Mouse (Mus musculus): ENCODE measurements around the gene 4930524B15Rik. TPM values are rescaled to one million over a fixed set of nuclear protein-coding genes. Genes with fewer than 3 reads are reported as not detected.
"Not testable (repeated sequence)": the region's sequence is repeated elsewhere in the genome, so short reads cannot be mapped to it uniquely, and the experiment has no call there.

The 4930524B15Rik gene
- polyA plus RNA-seq, 1 experiment, result not detected

- H3K36me3 ChIP-seq (ENCODE audit: control insufficient read depth, insufficient read depth, low read length), result no peaks in the 10 kb centered on the region
- H3K27ac ChIP-seq (ENCODE audit: insufficient read depth, low read depth, low read length), result no peak overlapping the region
- no peaks in the 10 kb centered on the region for H3K4me1 ChIP-seq (ENCODE audit: control insufficient read depth, insufficient read depth, low read length)
- H3K4me3 ChIP-seq (ENCODE audit: insufficient read depth, low read depth, low read length), result no peak overlapping the region
- H3K27me3 ChIP-seq (replicated peaks; ENCODE audit: control insufficient read depth, insufficient read depth, low read length), result no peaks in the 10 kb centered on the region
- DNase-seq, result no peak
- TF ChIP-seq POLR2A (IDR thresholded peaks at IDR 0.05; ENCODE audit: low read depth, low read length) (no peak), CTCF (conservative IDR thresholded peaks at IDR 0.05; ENCODE audit: insufficient read depth, insufficient read length, low read depth, low read length) (no peak)
- 66% methylated on average over 2 of the region's 2 CpGs for WGBS
These were observed 19.4 kb downstream of the 4930524B15Rik start for GRCm38 (mm10) chr11:31984786-31985185.

GRCm38 (mm10) chr11:31992535-31992934 lies 27.1 kb downstream of the 4930524B15Rik start:
- Histone ChIP-seq H3K36me3 (ENCODE audit: control insufficient read depth, insufficient read depth, low read length) (no peaks in the 10 kb centered on the region), H3K27me3 (replicated peaks; ENCODE audit: control insufficient read depth, insufficient read depth, low read length) (no peaks in the 10 kb centered on the region), H3K4me3 (ENCODE audit: insufficient read depth, low read depth, low read length) (no peak overlapping the region), H3K27ac (ENCODE audit: insufficient read depth, low read depth, low read length) (no peak overlapping the region), H3K4me1 (ENCODE audit: control insufficient read depth, insufficient read depth, low read length) (no peaks in the 10 kb centered on the region)
- 85% methylated on average over 3 of the region's 3 CpGs for WGBS
- TF ChIP-seq CTCF (conservative IDR thresholded peaks at IDR 0.05; ENCODE audit: insufficient read depth, insufficient read length, low read depth, low read length) (no peak), POLR2A (IDR thresholded peaks at IDR 0.05; ENCODE audit: low read depth, low read length) (no peak)
- no peak for DNase-seq

GRCm38 (mm10) chr11:31999716-32000115 lies 34.3 kb downstream of the 4930524B15Rik start:
- H3K27ac ChIP-seq (ENCODE audit: insufficient read depth, low read depth, low read length), result no peak overlapping the region
- H3K36me3 ChIP-seq (ENCODE audit: control insufficient read depth, insufficient read depth, low read length), result no peaks in the 10 kb centered on the region
- no peak for DNase-seq
- no peak overlapping the region for H3K4me3 ChIP-seq (ENCODE audit: insufficient read depth, low read depth, low read length)
- no peak for TF ChIP-seq POLR2A (IDR thresholded peaks at IDR 0.05; ENCODE audit: low read depth, low read length)
- TF ChIP-seq CTCF (conservative IDR thresholded peaks at IDR 0.05; ENCODE audit: insufficient read depth, insufficient read length, low read depth, low read length), result no peak
- H3K27me3 ChIP-seq (replicated peaks; ENCODE audit: control insufficient read depth, insufficient read depth, low read length), result no peaks in the 10 kb centered on the region
- 52% methylated on average over 2 of the region's 2 CpGs for WGBS
- H3K4me1 ChIP-seq (ENCODE audit: control insufficient read depth, insufficient read depth, low read length), result peaks cover 4% of the 10 kb centered on the region; the same call in 1 of the 2 replicates

- no peaks in the 10 kb centered on the region for H3K36me3 ChIP-seq (ENCODE audit: control insufficient read depth, insufficient read depth, low read length)
- H3K27ac ChIP-seq (ENCODE audit: insufficient read depth, low read depth, low read length), result no peak within 1 kb of the TSS
- peak within 1 kb of the TSS; percentile 9; the same call in 1 of the 2 replicates for H3K4me3 ChIP-seq (ENCODE audit: insufficient read depth, low read depth, low read length)
- TF ChIP-seq POLR2A (IDR thresholded peaks at IDR 0.05; ENCODE audit: low read depth, low read length) (no peak), CTCF (conservative IDR thresholded peaks at IDR 0.05; ENCODE audit: insufficient read depth, insufficient read length, low read depth, low read length) (peak; percentile 70)
- under 1% methylated on average over 16 of the region's 16 CpGs for WGBS
- H3K27me3 ChIP-seq (replicated peaks; ENCODE audit: control insufficient read depth, insufficient read depth, low read length), result no peaks in the 10 kb centered on the region
- peak; percentile 81 for DNase-seq
- H3K4me1 ChIP-seq (ENCODE audit: control insufficient read depth, insufficient read depth, low read length), result peaks cover 4% of the 10 kb centered on the region; the same call in 1 of the 2 replicates
These were observed 34.9 kb downstream of the 4930524B15Rik start, which contains the start of gene Nsg2 for GRCm38 (mm10) chr11:32000281-32000680. Gene Nsg2, plus strand, starts transcription at chr11:32000463.

- Histone ChIP-seq H3K27ac (ENCODE audit: insufficient read depth, low read depth, low read length) (no peak overlapping the region), H3K27me3 (replicated peaks; ENCODE audit: control insufficient read depth, insufficient read depth, low read length) (no peaks in the 10 kb centered on the region), H3K4me3 (ENCODE audit: insufficient read depth, low read depth, low read length) (no peak overlapping the region), H3K4me1 (ENCODE audit: control insufficient read depth, insufficient read depth, low read length) (peaks cover 4% of the 10 kb centered on the region; the same call in 1 of the 2 replicates), H3K36me3 (ENCODE audit: control insufficient read depth, insufficient read depth, low read length) (no peaks in the 10 kb centered on the region)
- DNase-seq, result peak; percentile 19
- WGBS, result 23% methylated on average over 11 of the region's 11 CpGs
- TF ChIP-seq POLR2A (IDR thresholded peaks at IDR 0.05; ENCODE audit: low read depth, low read length), result no peak
- TF ChIP-seq CTCF (conservative IDR thresholded peaks at IDR 0.05; ENCODE audit: insufficient read depth, insufficient read length, low read depth, low read length), result no peak
These were observed 36.0 kb downstream of the 4930524B15Rik start for GRCm38 (mm10) chr11:32001181-32001910.

DNA sequence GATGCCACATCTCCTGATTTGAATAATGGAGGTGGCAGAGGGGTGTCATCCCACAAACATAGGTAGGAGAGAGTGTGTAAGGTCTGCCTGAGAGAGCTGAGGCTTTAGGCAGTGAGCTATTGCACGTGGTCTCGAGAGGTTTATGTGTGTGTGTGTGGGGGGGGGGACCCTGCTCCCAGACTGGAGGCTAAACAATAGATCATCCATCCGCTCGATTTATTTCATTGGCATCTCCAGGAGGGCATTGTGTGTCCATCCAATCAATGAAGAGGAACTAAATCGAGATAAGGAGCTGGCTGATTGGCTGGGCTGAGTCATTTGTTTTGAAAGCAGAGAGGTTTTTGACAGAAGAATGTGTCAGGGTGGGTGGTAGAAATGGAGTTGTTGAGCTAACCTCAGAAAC lies 37.3 kb downstream of the 4930524B15Rik start:
- Histone ChIP-seq H3K4me3 (ENCODE audit: insufficient read depth, low read depth, low read length) (no peak overlapping the region), H3K4me1 (ENCODE audit: control insufficient read depth, insufficient read depth, low read length) (peaks cover 4% of the 10 kb centered on the region; the same call in 1 of the 2 replicates), H3K27me3 (replicated peaks; ENCODE audit: control insufficient read depth, insufficient read depth, low read length) (no peaks in the 10 kb centered on the region), H3K36me3 (ENCODE audit: control insufficient read depth, insufficient read depth, low read length) (no peaks in the 10 kb centered on the region), H3K27ac (ENCODE audit: insufficient read depth, low read depth, low read length) (no peak overlapping the region)
- DNase-seq, result no peak
- no peak for TF ChIP-seq CTCF (conservative IDR thresholded peaks at IDR 0.05; ENCODE audit: insufficient read depth, insufficient read length, low read depth, low read length)
- TF ChIP-seq POLR2A (IDR thresholded peaks at IDR 0.05; ENCODE audit: low read depth, low read length), result no peak
- 27% methylated on average over 5 of the region's 5 CpGs for WGBS

DNA sequence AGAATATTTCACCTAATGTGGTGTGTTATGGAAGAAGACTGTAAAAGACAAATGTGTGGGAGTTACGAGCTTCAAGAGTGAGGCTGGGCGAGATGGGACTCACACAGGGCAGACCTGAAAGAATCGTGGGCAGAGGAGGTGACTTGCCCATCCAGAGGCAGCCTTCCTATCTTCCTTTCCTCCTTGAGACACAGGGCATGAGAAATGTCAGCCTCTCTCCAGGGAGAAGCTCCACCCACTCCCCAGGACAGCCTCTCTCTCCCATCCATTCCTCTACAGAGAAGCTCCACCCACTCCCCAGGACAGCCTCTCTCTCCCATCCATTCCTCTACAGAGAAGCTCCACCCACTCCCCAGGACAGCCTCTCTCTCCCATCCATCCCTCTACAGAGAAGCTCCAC lies 42.7 kb downstream of the 4930524B15Rik start:
- DNase-seq; H3K4me3 ChIP-seq (ENCODE audit: insufficient read depth, low read depth, low read length); H3K36me3 ChIP-seq (ENCODE audit: control insufficient read depth, insufficient read depth, low read length); H3K27ac ChIP-seq (ENCODE audit: insufficient read depth, low read depth, low read length); H3K4me1 ChIP-seq (ENCODE audit: control insufficient read depth, insufficient read depth, low read length); H3K27me3 ChIP-seq (replicated peaks; ENCODE audit: control insufficient read depth, insufficient read depth, low read length): not testable (repeated sequence)
- 87% methylated on average over 3 of the region's 3 CpGs for WGBS
